Mouse (Mus musculus) embryo, embryonic 10.5 days (tissue): Measurements from ENCODE around the gene Rcc2.

Experiments used
- DNase-seq: peaks from one replicate; pipeline ENCODE4 v3.0.0-alpha.2; 2015; ENCODE audit warnings: low spot score

The Rcc2 gene

DNA sequence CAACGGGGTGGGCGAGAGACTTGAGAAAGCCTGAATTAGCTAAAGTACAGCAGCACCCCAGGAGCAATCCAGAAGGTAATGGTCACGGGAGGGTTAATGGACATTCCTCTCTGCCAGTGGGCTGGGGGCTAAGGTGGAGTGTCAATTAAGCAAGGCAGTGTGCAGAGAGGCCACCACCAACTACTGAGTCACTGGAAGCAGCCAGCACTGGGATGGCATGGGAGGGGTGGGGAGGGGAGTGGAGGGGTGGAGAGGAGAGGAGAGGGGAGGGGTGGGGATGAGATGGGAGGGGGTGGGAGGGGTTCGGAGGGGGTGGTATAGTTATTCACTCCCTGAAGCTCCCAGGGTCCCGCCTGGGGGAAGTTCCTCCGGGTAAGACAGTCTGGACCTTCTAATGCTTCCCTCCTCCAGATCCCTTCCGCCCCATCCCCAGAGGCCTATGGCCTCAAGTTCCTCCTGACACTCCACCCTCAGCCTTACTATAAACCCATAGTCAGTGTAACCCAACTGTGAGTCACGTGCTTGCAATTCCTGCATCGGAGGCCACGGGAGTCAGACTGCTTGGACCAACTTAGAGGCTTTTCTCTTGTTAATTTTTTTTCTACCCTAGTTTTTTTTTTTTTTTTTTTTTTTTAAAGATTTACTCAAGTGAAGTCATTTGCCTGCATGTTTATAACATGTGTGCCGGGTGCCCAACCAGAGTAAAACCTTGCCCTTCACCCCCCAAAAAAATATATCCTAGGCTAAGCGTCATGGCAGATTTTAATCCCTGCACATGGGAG lies 12.1 kb upstream of the Rcc2 start:
- no peak for DNase-seq

DNA sequence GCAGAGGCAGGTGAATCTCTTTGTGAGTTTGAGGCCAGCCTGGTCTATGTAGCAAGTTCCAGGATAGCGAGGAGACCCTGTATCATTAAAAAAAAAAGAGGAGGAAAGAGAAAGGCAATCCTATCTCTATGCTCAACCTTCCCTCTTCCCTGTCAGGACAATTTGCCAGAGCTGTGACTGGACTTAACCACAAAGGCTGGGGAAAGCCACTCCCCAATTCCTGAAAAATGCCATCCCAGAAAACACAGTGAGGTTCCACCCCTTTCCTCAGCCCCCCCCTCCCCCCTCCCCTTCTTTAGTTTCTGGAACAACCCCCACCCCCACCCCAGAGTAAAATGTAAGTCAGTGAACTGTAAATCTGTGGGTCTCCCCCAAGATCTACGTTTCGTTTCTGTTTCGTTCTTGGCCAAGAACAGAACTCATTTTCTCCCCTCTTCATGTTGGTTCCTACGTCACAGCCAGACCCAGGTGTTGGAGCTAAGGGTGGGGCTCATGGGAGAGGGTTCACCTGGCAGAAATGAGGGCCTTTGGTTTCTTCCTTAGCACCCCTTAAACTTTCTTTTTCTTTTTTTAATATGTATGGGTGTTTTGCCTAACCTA lies 11.4 kb upstream of the Rcc2 start:
- no peak for DNase-seq

DNA sequence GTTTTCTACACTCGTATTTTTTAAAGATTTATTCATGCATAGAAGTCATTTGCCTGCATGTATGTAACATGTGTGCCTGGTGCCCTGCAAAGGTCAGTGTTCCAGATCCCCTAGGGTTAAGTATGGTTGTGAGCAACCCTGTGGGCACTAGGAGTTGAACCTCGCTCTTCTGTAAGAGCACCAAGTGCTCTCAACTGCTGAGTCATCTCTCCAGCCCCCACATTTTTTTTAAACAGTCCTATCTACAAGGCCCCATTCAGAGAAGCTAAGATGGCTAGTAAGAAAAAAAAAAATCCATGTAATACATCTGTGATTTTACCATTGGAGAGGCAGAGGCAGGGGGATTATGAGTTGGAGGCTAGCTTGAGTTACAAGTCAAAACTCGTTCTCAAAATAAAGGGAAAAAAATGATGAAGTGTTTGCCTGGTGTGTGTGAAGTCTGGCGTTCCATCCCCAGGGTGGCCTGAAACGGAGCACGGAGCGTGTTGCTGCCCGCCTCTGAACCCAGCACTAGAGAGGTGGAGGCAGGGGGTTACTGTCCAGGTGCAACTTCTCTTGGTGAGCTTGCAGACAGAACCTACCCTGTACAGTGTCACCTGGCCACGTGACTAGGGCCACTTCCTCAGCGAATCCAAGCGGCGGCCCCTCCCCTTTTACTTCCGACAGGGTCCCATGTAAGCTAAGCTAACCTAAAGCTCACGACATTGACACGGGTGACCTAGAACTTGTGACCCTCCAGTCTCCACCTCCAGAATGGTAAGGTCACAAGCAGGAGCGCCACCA lies 10.3 kb upstream of the Rcc2 start:
- DNase-seq = no peak

DNA sequence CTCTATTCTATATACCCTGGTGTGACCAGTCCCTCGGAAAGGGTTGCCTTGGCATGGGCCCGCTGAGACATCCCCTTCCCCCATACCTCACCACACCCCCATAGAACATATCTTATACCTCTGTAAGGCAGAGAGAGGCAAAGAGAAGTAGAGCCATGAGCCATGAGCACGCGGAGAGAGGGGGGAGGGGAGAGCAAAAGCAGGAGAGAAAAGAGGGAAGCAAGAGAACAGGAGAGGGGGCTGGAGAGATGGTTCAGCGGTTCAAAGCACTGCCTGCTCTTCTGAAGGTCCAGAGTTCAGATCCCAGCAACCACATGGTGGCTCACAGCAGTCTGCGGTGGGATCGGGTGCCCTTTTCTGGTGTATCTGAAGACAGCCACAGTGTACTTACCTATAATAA lies 8.9 kb upstream of the Rcc2 start:
- no peak for DNase-seq

DNA sequence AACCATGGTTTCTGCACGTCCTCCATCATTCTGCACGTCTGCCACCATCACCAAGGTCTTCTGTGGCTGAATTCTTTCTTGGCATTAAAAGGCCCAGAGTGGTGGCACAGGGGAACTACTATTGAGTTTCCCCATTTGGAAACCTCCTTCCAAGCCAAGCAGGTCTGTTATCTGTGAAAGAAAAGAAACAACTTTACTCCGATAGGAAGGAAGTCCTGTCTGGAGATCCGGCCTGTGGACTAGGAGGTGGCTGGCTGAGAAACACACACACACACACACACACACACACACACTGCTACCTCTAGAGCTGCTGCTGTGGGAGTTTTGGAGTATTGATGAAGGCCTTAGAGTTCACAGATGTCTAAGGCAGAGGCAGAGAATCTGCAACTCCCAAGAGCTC lies 6.8 kb upstream of the Rcc2 start:
- no peak for DNase-seq

DNA sequence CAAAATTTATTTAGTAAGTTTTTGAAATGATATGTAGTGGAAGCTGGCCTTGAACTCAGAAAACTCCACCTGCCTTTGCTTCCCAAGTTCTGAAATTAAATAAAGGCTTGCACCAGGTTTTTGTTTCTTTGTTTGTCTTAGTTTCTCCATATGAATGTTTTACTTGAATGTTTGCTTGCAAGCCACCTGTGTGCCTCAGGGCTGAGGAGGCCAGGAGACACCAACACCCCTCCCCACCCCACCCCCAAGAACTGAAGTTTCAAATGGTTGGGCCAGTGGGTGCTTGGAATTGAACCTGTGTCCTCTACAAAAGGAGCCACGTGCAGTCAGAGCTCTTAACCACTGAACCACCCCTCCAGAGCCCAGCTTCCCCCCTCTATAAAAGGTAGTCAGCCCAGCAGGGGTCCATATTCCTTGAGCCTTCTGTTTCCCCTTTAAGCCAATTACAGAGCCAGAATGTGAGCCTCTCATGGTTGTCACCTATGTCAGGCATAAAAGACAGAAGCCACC lies 5.7 kb upstream of the Rcc2 start:
- no peak for DNase-seq

DNA sequence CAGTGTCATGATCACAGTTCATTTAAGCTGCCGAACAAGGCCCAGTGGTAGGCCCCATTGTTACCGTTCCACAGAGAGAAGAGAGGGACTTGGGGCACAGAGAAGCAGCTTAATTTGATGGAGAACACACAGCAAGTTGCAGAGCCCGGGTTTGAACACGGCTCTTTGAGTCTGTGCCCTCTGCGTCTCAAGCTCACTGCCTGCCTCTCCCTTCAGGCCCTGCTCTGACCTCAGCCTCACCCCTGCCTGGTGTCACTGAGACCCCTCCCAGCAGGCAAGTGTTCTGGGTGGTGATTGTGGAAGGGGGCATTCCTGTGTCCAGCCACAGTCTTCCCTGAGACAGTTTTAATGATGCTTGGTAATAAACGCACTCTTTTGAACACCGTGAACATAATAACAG lies 5.2 kb upstream of the Rcc2 start:
- DNase-seq = no peak

DNA sequence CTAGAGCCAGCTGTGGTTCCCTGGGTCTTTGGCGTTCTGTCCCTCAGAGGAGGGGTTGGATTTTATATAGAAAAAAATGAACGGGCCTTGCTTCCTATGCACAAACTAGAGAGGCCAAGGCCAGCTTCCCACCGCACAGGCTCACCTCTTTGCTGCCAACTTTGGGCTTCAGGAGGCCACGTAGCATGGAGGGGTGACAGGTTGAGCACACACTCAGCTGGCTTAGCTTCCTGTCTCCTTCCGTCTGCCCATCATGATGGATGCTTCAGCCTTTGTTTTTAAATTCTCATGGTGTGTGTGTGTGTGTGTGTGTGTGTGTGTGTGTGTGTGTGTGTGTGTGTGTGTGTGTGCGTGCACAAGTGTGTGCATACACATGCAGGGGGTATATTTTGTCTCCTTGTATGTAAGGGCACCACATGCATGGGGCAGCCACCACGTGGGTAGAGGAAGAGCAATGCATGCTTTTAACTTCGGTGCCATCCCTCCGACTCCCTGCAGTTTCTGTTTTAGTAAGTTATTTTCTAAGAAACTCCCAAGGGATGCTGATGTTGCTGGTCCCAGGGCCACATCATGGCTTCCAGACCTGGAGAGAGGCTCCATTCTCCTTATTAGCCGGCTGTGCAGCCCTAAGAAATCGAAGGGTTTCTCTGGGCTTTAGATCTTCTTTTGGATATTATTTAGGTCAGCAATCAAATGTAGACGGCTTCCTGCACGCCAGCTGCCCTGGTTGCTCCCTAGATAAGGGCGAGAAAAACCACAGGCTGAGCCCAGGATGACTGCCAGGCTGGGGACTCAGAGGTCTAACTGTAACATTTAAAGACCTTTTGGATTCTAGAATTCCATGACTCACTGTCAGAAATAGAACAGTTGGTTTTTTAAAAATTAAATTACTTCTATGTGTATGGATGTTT lies 4.4 kb upstream of the Rcc2 start:
- DNase-seq = no peak

DNA sequence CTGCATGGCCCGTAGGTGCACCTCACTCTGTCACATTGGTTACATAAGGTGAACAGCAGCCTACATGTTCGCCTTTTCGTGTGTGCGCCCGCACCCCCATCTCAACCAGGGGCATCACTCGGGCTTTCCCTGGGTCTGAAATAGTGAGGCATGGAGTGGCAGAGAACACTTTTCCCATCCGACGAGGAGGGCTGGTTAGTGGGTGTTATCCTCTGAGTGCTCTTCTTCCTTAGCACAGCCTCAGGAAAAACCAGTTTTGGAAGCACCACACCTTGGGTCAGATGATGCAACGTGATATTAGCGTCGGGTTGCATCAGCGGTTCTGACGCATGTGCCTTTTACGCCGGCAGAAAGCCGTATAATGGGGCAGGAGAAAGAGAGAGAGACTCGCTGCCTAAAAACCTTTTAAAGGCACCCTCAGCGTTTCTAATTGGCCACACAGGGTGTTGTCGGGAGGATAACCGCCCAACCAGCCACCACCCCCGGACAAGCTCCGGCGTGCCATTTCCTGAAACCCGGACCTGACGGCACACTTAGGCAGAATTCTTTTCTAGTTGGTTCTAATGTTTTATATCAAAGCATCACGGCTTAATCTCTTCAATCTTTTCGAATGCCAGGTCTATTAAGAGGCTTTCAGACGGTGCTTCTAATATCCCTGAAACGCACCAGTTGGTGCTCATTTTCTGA lies 757 bp upstream of the Rcc2 start:
- DNase-seq = peak; percentile 69

DNA sequence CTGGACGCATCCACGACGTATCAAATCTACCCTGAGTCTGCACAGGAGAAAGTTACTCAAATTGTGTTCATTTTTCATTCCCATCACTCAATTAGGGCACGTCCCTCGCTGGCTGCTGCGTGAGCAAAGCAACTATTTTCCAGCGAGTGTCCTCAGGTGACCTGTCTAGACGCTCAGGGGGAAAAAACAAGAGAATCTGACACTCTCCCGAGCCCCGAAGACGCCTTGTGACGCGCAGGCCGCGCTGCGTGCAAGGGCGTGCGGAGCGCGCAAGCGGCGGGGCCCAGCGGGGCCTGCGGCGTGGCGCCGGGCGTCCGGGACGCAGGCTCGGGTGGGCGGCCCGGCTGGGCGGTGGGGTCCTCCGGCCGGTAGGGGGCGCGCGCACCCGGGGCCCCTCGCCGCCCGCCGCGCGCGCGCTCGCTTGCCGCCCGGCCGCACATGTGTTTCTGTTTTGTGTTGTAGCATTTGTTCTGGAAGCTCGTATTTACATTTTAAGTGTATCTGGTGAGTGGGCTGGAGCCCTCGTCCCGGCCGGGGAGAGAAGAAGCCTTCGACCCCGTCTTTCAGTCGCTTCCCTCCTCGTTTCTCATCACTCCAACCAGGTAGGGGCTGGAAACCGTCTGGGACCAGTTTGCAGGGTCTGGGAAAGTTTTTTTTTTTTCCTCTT lies 841 bp downstream of the Rcc2 start:
- DNase-seq = peak; percentile 87

DNA sequence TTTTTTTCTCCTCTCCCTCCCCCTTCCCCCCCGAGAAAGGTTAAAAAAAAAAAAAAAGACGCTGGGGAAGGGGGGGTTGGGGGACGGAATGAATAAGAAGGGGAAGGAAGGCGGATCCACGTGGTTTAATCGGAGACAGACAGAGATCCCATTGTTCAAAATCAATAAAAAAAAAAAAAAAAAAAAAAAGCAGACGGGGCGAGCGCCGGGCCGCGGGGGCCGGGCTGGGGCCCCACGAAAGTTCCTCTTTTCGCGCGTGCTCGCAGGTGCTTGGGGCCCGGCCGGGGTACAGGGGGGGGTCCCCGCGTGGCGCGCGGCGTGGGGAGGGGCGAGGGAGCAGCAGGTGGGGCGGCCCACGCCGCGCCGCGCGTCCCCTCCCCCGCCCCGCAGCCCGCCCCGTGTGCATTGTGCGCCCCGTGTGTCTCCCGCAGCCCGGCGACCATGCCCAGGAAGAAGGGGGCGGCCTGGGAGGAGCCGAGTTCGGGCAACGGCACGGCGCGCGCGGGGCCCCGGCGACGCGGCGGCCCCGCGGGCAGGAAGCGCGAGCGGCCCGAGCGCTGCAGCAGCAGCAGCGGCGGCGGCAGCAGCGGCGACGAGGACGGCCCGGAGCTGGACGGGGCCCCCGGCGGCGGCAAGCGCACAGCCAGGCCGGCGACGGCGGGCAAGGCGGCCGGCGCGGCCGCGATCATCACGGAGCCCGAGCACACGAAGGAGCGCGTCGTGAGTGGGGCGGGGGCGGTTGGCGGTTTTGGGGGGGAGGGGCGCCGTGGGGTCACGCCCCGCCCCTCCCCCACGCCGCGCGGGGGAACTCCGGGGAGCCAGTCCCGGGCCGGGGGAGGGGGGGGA lies 1.6 kb downstream of the Rcc2 start:
- peak; percentile 76 for DNase-seq

DNA sequence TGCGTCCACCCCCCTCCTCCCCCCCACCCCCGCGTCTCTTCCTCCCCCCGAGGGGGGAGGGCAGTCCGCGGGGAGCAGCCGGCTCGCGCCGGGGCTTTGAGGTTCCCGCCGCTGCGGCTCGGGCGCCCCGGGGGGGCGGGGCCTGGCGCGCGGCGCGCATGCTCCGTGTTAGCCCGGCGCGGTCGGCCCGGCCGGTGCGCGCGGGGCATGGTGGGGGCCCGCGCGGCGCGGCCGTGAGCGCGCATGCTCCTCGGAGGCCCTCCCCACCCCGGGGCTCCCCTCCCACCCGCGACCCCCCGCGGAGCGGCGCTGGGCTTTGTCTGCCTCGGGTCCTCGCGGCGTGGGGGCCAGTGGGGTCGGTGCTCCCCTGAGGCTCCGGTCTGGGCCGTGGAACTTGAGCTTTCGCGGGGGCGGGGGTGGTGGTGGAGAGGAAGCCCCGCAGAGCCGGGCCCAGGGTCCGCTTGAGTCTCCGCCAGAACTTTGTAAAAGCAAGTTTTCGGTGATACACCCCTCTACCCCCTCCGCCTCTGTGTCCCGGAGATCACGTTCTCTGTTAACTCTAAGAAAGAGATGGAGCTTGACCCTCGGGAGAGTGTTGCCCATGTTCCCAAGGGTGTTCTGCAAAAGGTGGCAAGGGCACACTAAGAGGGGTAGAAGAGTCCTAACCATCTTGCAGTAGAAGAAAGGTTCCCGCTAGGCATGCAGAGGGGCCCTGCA lies 2.4 kb downstream of the Rcc2 start:
- DNase-seq = peak; percentile 88

DNA sequence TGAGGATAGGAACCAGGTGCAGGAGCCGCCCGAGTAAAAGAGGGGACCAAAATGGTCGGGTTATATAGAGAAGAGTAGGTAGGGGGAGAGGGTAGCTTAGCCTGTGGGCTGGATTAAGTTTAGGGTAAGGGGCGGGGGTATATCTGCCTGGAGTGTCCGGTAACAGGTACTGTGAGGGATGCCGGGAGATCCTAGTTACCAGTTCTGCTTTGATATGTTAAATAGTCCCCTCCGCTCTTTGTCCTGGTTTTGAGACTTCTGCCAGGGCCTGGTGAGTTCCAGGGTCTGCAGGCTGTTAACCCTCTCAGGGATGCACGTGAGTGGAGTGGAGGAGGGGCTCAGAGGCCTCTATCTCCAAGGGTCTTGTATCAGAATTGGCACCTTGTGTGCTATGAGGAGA lies 3.3 kb downstream of the Rcc2 start:
- peak; percentile 71 for DNase-seq

DNA sequence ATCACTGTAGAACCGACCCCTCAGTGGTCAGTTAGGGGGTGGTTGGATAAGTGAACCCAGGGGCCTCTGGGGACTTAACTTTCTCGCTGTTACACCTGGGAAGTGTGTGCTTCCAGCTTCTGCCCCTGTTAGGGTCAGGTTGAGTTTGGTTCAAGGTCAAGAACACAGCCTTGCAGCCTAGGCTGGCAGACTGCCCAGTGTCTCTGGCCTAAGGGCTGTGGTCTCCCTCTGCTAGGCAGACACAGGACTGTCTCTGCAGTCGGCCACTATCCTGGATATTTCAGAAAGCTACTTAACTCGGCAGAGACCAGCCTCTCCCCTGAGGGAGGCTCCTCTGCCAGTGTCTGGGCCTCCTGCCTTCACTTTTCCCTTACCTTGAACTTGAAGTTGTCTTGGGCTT lies 3.8 kb downstream of the Rcc2 start:
- DNase-seq = no peak

DNA sequence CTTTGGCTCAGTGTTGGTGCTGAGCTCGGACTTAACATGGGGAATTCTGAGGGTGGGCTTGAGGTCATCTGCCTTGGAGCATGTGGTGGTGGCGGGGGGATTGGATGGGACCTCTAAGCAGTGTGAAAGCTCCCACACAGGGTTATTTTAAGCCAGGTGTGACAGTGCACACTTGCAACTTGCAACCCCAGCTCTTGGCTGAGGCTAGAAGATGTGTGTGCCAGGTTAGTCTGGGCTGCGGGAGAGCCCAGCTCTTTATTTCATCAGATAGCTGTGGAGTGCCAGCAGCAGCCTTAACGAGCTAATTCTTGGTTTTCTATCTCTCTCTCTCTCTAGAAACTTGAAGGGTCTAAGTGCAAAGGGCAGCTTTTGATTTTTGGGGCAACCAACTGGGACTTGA lies 7.3 kb downstream of the Rcc2 start:
- no peak for DNase-seq

DNA sequence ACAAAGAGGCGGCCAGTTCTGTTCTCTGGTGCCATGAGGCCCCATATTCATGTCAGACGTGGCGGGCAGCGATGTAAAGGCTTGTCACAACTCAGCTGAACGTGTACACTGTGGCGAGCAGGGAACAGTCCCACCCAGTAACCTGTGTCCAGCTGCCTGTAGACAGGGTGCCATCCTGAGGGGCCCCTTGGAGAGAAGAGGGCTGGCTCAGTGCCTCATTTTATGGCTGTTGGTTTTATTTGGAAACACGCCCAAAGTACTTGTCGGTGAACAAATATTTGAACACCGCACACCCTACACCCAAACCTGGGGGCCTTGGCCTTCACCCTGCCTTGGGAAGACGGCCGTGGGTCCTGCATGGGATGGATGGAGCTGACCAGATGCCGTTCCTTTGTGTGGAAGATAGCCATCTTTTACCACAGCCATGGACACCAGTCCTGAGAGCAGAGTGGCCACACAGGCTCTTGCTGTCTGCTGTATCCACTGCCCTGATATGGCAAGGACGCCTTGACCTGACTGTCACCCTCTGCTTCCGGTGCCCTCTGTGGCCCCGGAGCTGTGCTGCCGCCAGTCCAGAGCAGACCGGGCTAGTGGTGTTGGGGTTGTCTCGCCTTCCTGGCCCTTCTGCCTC lies 8.1 kb downstream of the Rcc2 start:
- DNase-seq = no peak

DNA sequence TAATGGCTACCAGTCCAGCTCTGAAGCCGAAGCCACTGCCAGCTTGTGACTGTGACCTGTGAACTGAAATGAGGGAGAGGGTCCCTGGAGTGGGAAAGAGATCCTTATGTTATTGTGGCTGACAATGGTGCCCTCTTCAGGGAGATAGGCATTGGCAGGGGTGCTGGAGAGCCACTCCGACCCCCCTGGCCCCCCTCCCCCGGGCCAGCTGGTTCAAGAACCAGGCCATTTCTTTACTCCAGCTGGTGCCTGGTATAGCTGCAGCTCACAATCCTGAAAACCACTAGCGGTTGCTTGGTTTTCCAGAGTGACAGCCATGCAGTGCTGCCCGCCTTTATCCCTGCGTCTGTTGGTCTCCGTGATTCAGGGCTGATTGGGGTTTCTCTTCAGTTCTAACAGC lies 8.8 kb downstream of the Rcc2 start:
- no peak for DNase-seq

DNA sequence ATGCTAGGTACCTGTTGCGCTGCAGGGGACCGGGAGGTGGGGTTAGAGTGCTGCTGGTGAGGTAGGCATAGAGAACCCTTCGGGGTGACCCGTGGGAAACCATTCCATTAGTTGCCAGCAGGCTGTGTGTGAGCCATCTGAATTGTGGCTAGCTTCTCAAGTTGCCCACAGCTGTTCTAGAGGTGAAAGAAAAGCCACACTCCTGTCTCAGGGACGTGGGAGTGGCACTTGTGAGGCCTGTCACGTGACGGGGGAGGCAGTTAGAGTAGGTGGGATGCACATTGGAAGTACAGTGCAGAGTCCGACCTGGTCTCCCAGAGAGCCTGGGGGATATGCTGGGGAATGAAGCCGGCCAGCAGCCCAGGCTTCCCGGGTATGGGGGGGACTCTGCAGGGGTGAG lies 9.3 kb downstream of the Rcc2 start:
- no peak for DNase-seq

DNA sequence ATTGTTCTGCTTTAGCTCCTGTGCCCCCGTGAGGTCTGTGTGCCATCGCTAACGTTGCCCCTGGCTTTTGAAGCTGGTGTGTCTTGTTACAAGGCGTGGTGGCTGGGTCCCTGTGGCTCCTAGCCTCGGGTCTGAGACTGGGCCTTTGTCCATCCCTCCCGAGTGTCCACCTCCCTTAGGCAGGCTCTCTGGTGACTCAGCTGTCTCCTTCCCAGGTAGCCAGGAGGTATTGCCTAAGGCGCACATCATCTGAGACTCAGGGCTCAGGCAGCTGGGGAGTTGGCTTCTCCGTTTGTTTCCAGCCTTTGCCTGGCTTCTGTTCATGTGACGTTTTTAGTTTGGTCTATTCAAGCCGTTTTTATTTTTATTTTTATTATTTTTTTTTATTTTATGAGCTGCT lies 10.4 kb downstream of the Rcc2 start:
- DNase-seq = no peak
